Mouse (Mus musculus): ENCODE data around the gene Etfrf1.

- TF ChIP-seq CTCF (conservative IDR thresholded peaks at IDR 0.05; ENCODE audit: low read length) (no peak), NANOG (IDR thresholded peaks at IDR 0.05; ENCODE audit: borderline replicate concordance, low read length) (no peak)
Observed at GRCm38 (mm10) chr6:145182044-145182443, 28.9 kb upstream of the Etfrf1 start.

All from E14TG2a.4 (cell line).